Mouse (Mus musculus) myocyte (in vitro differentiated cells): ENCODE results near the gene Hmx2. TPM values are rescaled to one million over a fixed set of nuclear protein-coding genes. Genes with fewer than 3 reads are reported as not detected.

Experiments
- H3K27me3 ChIP-seq: one replicate; pipeline ENCODE4 v1.6.1; 2011; ENCODE audit not compliant: control insufficient read depth, insufficient read depth, insufficient read length
- H3K36me3 ChIP-seq: one replicate; pipeline ENCODE4 v1.6.1; 2011; ENCODE audit not compliant: control insufficient read depth, insufficient read depth
- H3K4me2 ChIP-seq: one replicate; pipeline ENCODE4 v1.6.1; 2011; ENCODE audit warnings: low read depth, control low read depth
- H3K4me3 ChIP-seq: one replicate; pipeline ENCODE4 v1.5.1; 2011; ENCODE audit warnings: mild to moderate bottlenecking, control low read depth, moderate library complexity
- H3K79me2 ChIP-seq: one replicate; pipeline ENCODE4 v1.6.1; 2011; ENCODE audit not compliant: control insufficient read depth, insufficient read depth
- H3ac ChIP-seq: one replicate; pipeline ENCODE4 v1.6.1; 2011; ENCODE audit not compliant: control insufficient read depth, insufficient read length
- CEBPB ChIP-seq: IDR thresholded peaks from 2 replicates; pipeline ENCODE4 v1.6.1; 2011; ENCODE audit warnings: mild to moderate bottlenecking, moderate library complexity; ENCODE audit not compliant: poor library complexity, insufficient read depth, severe bottlenecking
- E2F4 ChIP-seq: IDR thresholded peaks from one replicate; pipeline ENCODE4 v1.6.1; 2011; ENCODE audit warnings: mild to moderate bottlenecking, control low read depth, moderate library complexity; ENCODE audit not compliant: insufficient read depth
- MAX ChIP-seq: IDR thresholded peaks from one replicate; pipeline ENCODE4 v1.6.1; 2011; ENCODE audit warnings: low read depth, mild to moderate bottlenecking, control low read depth
- MYOD1 ChIP-seq, 3 experiments: IDR thresholded peaks; one replicate each; pipeline ENCODE4 v1.6.1; 2011; ENCODE audit warnings: control low read depth in 2 of 3, low read depth in 2 of 3, mild to moderate bottlenecking in 2 of 3, moderate library complexity in 1 of 3; ENCODE audit not compliant: insufficient read length in 2 of 3, control insufficient read depth in 1 of 3
- MYOG ChIP-seq, 3 experiments: IDR thresholded peaks; one replicate each; pipeline ENCODE4 v1.6.1; 2011; ENCODE audit warnings: control low read depth in 2 of 3, low read depth in 2 of 3, mild to moderate bottlenecking in 2 of 3; ENCODE audit not compliant: insufficient read length in 2 of 3, control insufficient read depth in 1 of 3, insufficient read depth in 1 of 3
- POLR2A ChIP-seq: IDR thresholded peaks from one replicate; pipeline ENCODE4 v1.6.1; 2011; ENCODE audit warnings: low read depth, mild to moderate bottlenecking, control low read depth, moderate library complexity; ENCODE audit not compliant: insufficient read length
- POLR2AphosphoS2 ChIP-seq: IDR thresholded peaks from one replicate; pipeline ENCODE4 v1.6.1; 2011; ENCODE audit warnings: low read depth, control low read depth; ENCODE audit not compliant: insufficient read length
- REST ChIP-seq: IDR thresholded peaks from one replicate; pipeline ENCODE4 v1.6.1; 2011; ENCODE audit warnings: mild to moderate bottlenecking, control low read depth, moderate library complexity; ENCODE audit not compliant: insufficient read depth, insufficient read length
- SRF ChIP-seq: IDR thresholded peaks from one replicate; pipeline ENCODE4 v1.6.1; 2011; ENCODE audit warnings: low read depth; ENCODE audit not compliant: control insufficient read depth, insufficient read length
- TCF12 ChIP-seq: IDR thresholded peaks from one replicate; pipeline ENCODE4 v1.6.1; 2011; ENCODE audit warnings: mild to moderate bottlenecking, control low read depth; ENCODE audit not compliant: poor library complexity, insufficient read depth, severe bottlenecking
- TCF3 ChIP-seq: IDR thresholded peaks from one replicate; pipeline ENCODE4 v1.6.1; 2011; ENCODE audit warnings: low read depth, control low read depth; ENCODE audit not compliant: insufficient read length
- USF1 ChIP-seq: IDR thresholded peaks from one replicate; pipeline ENCODE4 v1.6.1; 2011; ENCODE audit warnings: low read depth, mild to moderate bottlenecking, control low read depth, moderate library complexity
- polyA plus RNA-seq: library from polyadenylated mRNA; unstranded; fragments of >200 nt; fragmentation: generic; extraction: Trizol; gene quantifications from one replicate; pipeline ENCODE4 v1.2.1, GENCODE M21; 2012; ENCODE audit warnings: missing spikeins

Hmx2 gene
- polyA plus RNA-seq, 1 experiment = 0.76 TPM

- no peak overlapping the region for H3ac ChIP-seq
- peaks cover 42% of the 10 kb centered on the region for H3K27me3 ChIP-seq
- TF ChIP-seq MAX (no peak), SRF (no peak), POLR2A (no peak)
- H3K36me3 ChIP-seq = no peaks in the 10 kb centered on the region
- H3K4me3 ChIP-seq = no peak overlapping the region
- no peak overlapping the region for H3K4me2 ChIP-seq
- no peaks in the 10 kb centered on the region for H3K79me2 ChIP-seq
Observed at GRCm38 (mm10) chr7:131602106-131602505, 53.5 kb downstream of the Hmx2 start.

- Histone ChIP-seq H3K4me2 (no peak overlapping the region), H3ac (no peak overlapping the region), H3K36me3 (no peaks in the 10 kb centered on the region), H3K4me3 (no peak overlapping the region), H3K79me2 (no peaks in the 10 kb centered on the region), H3K27me3 (peaks cover 37% of the 10 kb centered on the region)
- TF ChIP-seq REST (no peak), MYOD1 (IDR thresholded peaks at IDR 0.05; ENCODE audit: control insufficient read depth in 1 of 3, insufficient read length in 2 of 3, low read depth in 2 of 3) (no peak), MYOG (IDR thresholded peaks at IDR 0.05; ENCODE audit: control insufficient read depth in 1 of 3, insufficient read depth in 1 of 3, insufficient read length in 2 of 3, low read depth in 2 of 3) (no peak), USF1 (no peak), SRF (no peak), TCF12 (no peak), E2F4 (no peak), CEBPB (no peak), POLR2A (no peak), POLR2AphosphoS2 (no peak), MAX (no peak), TCF3 (no peak)
Observed at GRCm38 (mm10) chr7:131603186-131603585, 54.6 kb downstream of the Hmx2 start.

- Histone ChIP-seq H3K4me3 (no peak overlapping the region), H3K4me2 (no peak overlapping the region), H3K36me3 (no peaks in the 10 kb centered on the region), H3K27me3 (peaks cover 30% of the 10 kb centered on the region), H3ac (no peak overlapping the region), H3K79me2 (no peaks in the 10 kb centered on the region)
- TF ChIP-seq USF1 = no peak
Observed at GRCm38 (mm10) chr7:131604946-131605345, 56.4 kb downstream of the Hmx2 start.

GRCm38 (mm10) chr7:131605481-131605880 lies 56.9 kb downstream of the Hmx2 start:
- H3K79me2 ChIP-seq = no peaks in the 10 kb centered on the region
- no peak overlapping the region for H3K4me3 ChIP-seq
- no peak for TF ChIP-seq POLR2A
- TF ChIP-seq CEBPB = no peak
- no peak for TF ChIP-seq POLR2AphosphoS2
- TF ChIP-seq MYOD1 (IDR thresholded peaks at IDR 0.05; ENCODE audit: control insufficient read depth in 1 of 3, insufficient read length in 2 of 3, low read depth in 2 of 3) = no peak
- TF ChIP-seq USF1 = no peak
- TF ChIP-seq E2F4 = no peak
- TF ChIP-seq TCF3 = no peak
- no peak for TF ChIP-seq TCF12
- TF ChIP-seq SRF = no peak
- no peak for TF ChIP-seq MYOG (IDR thresholded peaks at IDR 0.05; ENCODE audit: control insufficient read depth in 1 of 3, insufficient read depth in 1 of 3, insufficient read length in 2 of 3, low read depth in 2 of 3)
- peaks cover 27% of the 10 kb centered on the region for H3K27me3 ChIP-seq
- no peak overlapping the region for H3ac ChIP-seq
- no peaks in the 10 kb centered on the region for H3K36me3 ChIP-seq
- no peak overlapping the region for H3K4me2 ChIP-seq

Other genes with a start within 250 kb of the Hmx2 start
- not detected for gene Cuzd1, start 226.5 kb upstream of the Hmx2 start, polyA plus RNA-seq
- gene Fam24b, start 219.3 kb upstream of the Hmx2 start, polyA plus RNA-seq = not detected
- not detected for gene Fam24a, start 214.9 kb upstream of the Hmx2 start, polyA plus RNA-seq
- 9.7 TPM for gene 2310057M21Rik, start 186.0 kb upstream of the Hmx2 start, polyA plus RNA-seq
- gene Pstk, start 177.6 kb upstream of the Hmx2 start, polyA plus RNA-seq = 19.6 TPM
- 4.3 TPM for gene Ikzf5, start 138.3 kb upstream of the Hmx2 start, polyA plus RNA-seq
- gene Acadsb, start 138.2 kb upstream of the Hmx2 start, polyA plus RNA-seq = 14.7 TPM
- gene Hmx3, start 5.9 kb upstream of the Hmx2 start, polyA plus RNA-seq = 0.36 TPM
- 99.7 TPM for gene Bub3, start 11.4 kb downstream of the Hmx2 start, polyA plus RNA-seq